Mouse (Mus musculus): ENCODE measurements around the gene Ano4.
A peak's percentile ranks its signal among the peaks of the same experiment; 100 is the strongest.

DNA sequence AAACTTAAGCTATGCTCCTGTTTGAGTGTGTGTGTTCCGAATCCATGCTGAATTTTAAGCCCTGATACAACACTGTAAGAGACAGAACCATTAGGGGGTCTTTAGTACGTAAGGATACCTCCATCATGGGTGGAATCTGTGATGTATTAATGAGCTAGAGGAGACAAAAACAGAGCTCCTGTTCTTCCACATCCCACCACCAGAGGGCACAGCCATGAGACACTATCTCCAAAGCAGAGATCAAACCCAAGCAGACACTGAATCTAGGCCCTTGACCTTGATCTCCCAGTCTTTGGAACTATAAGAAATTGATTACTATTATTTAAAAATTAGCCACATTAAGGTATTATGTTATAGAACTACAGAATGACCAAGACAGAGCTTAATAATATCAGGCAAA, 138.7 kb downstream of the Ano4 start:
- peak; percentile 69 for TF ChIP-seq CTCF (IDR thresholded peaks at IDR 0.05; ENCODE audit: low read depth)
- no peak for TF ChIP-seq EP300 (optimal IDR thresholded peaks at IDR 0.05)
